Mouse (Mus musculus) bone marrow macrophage, adult 2 months (primary cell): ENCODE measurements at regions not wholly inside any gene's neighbourhood (a gene's known extent, or its start where the extent isn't known, plus 50 kb on each side); places are given as distances from the start of the nearest gene placed in this dataset.

Experiments used
- CTCF ChIP-seq: IDR thresholded peaks from 2 replicates; pipeline ENCODE4 v1.5.1; 2012; ENCODE audit warnings: low read depth, mild to moderate bottlenecking, low read length, moderate library complexity
- POLR2A ChIP-seq: IDR thresholded peaks from 2 replicates; pipeline ENCODE4 v1.6.1; 2012; ENCODE audit warnings: mild to moderate bottlenecking, low read depth, low read length, borderline replicate concordance

DNA sequence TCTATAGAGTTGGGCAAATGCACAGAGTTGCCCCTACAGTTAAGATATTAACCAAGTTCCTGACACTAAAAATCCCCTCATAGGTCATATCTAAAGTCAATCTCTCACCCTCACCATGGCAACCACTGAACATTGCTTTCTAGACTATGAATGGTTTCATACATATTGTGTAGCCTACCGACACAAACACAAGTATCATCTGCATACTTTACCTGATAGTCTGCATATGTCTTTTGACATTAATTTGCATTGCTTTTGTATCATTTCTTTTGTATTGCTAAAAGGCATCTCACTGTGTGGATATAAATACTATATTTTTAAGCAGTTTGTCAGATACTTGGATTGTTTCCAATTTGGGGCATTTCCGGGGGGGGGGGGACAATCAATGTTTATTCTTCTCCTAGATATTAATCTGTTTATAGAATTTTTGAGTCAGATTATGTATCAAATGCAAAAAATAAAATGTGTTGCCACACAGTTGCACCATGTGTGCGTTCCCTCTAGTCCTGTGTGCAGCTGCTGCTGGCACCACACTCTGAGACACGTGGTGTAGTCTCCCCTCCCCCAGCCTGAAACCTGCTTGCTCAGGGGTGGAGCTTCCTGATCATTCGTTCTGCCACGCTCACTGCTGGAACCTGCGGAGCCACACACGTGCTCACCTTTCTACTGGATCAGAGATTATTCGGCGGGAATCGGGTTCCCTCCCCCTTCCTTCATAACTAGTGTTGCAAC lies 94.7 kb upstream of the Mapk10 start:
- no peak for TF ChIP-seq CTCF
- TF ChIP-seq POLR2A: no peak
